Mouse (Mus musculus): ENCODE results near the gene Olfr975. TPM values are rescaled to one million over a fixed set of nuclear protein-coding genes. Genes with fewer than 3 reads are reported as not detected.

The Olfr975 gene
- polyA plus RNA-seq, 1 experiment from 2014 or later = 0.05 TPM

Other genes starting within 250 kb of the Olfr975 start
- gene Olfr149, start 244.9 kb downstream of the Olfr975 start, polyA plus RNA-seq (2015; fragmentation: Nextera tagmentation; extraction: Ambion mirVana) = 0.05 TPM in 1 of 2 replicates, not detected in the other
- not detected in 2 replicates for gene Olfr965, start 240.7 kb downstream of the Olfr975 start, polyA plus RNA-seq (2015; fragmentation: Nextera tagmentation; extraction: Ambion mirVana)
- not detected in 2 replicates for gene Olfr150, start 221.1 kb downstream of the Olfr975 start, polyA plus RNA-seq (2015; fragmentation: Nextera tagmentation; extraction: Ambion mirVana)
- gene Olfr967, start 205.8 kb downstream of the Olfr975 start, polyA plus RNA-seq (2015; fragmentation: Nextera tagmentation; extraction: Ambion mirVana) = not detected in 2 replicates
- not detected in 2 replicates for gene Olfr968, start 168.8 kb downstream of the Olfr975 start, polyA plus RNA-seq (2015; fragmentation: Nextera tagmentation; extraction: Ambion mirVana)
- 0.23 and 0.24 TPM in 2 replicates for gene Olfr969, start 161.1 kb downstream of the Olfr975 start, polyA plus RNA-seq (2015; fragmentation: Nextera tagmentation; extraction: Ambion mirVana)
- gene Olfr970, start 143.2 kb downstream of the Olfr975 start, polyA plus RNA-seq (2015; fragmentation: Nextera tagmentation; extraction: Ambion mirVana) = 0.12 TPM in 1 of 2 replicates, not detected in the other
- gene Olfr971, start 115.2 kb downstream of the Olfr975 start, polyA plus RNA-seq (2015; fragmentation: Nextera tagmentation; extraction: Ambion mirVana) = not detected in 2 replicates
- 0.12 and 0.19 TPM in 2 replicates for gene Olfr972, start 85.6 kb downstream of the Olfr975 start, polyA plus RNA-seq (2015; fragmentation: Nextera tagmentation; extraction: Ambion mirVana)
- gene Olfr229, start 44.7 kb downstream of the Olfr975 start, polyA plus RNA-seq (2015; fragmentation: Nextera tagmentation; extraction: Ambion mirVana) = not detected in 2 replicates
- 0.20 TPM in 1 of 2 replicates, not detected in the other for gene Olfr974, start 14.5 kb downstream of the Olfr975 start, polyA plus RNA-seq (2015; fragmentation: Nextera tagmentation; extraction: Ambion mirVana)
- 0.09 TPM in 1 of 2 replicates, not detected in the other for gene Olfr976, start 9.1 kb upstream of the Olfr975 start, polyA plus RNA-seq (2015; fragmentation: Nextera tagmentation; extraction: Ambion mirVana)
- not detected in 2 replicates for gene Olfr978, start 40.1 kb upstream of the Olfr975 start, polyA plus RNA-seq (2015; fragmentation: Nextera tagmentation; extraction: Ambion mirVana)
- 0.11 TPM in 1 of 2 replicates, not detected in the other for gene Olfr979, start 51.4 kb upstream of the Olfr975 start, polyA plus RNA-seq (2015; fragmentation: Nextera tagmentation; extraction: Ambion mirVana)
- gene Olfr980, start 57.5 kb upstream of the Olfr975 start, polyA plus RNA-seq (2015; fragmentation: Nextera tagmentation; extraction: Ambion mirVana) = not detected in 2 replicates
- 0.26 TPM in 1 of 2 replicates, not detected in the other for gene Olfr981, start 69.4 kb upstream of the Olfr975 start, polyA plus RNA-seq (2015; fragmentation: Nextera tagmentation; extraction: Ambion mirVana)
- gene Olfr982, start 121.8 kb upstream of the Olfr975 start, polyA plus RNA-seq (2015; fragmentation: Nextera tagmentation; extraction: Ambion mirVana) = not detected in 2 replicates
- not detected in 2 replicates for gene Olfr983, start 141.5 kb upstream of the Olfr975 start, polyA plus RNA-seq (2015; fragmentation: Nextera tagmentation; extraction: Ambion mirVana)
- not detected in 2 replicates for gene Olfr984, start 162.2 kb upstream of the Olfr975 start, polyA plus RNA-seq (2015; fragmentation: Nextera tagmentation; extraction: Ambion mirVana)
- not detected in 2 replicates for gene Olfr985, start 178.1 kb upstream of the Olfr975 start, polyA plus RNA-seq (2015; fragmentation: Nextera tagmentation; extraction: Ambion mirVana)
- gene Tmem225, start 196.1 kb upstream of the Olfr975 start, polyA plus RNA-seq (2015; fragmentation: Nextera tagmentation; extraction: Ambion mirVana) = not detected in 2 replicates
- gene Olfr986, start 228.9 kb upstream of the Olfr975 start, polyA plus RNA-seq (2015; fragmentation: Nextera tagmentation; extraction: Ambion mirVana) = 0.05 TPM in 1 of 2 replicates, not detected in the other
- 5.8 and 6.5 TPM in 2 replicates for gene Zfp202, start 240.3 kb upstream of the Olfr975 start, polyA plus RNA-seq (2015; fragmentation: Nextera tagmentation; extraction: Ambion mirVana)